Mouse (Mus musculus) effector memory CD4-positive, alpha-beta T cell, adult 5 months (primary cell): ENCODE results near the gene Fbxw2. TPM values are rescaled to one million over a fixed set of nuclear protein-coding genes. Genes with fewer than 3 reads are reported as not detected.

ENCODE experiments used
- polyA plus RNA-seq: library from polyadenylated mRNA; unstranded; fragments of 100-300 nt; shearing (Covaris generic); gene quantifications from one replicate; pipeline ENCODE4 v1.2.1, GENCODE M21; 2017

Fbxw2 gene
- 148 TPM for polyA plus RNA-seq

DNA sequence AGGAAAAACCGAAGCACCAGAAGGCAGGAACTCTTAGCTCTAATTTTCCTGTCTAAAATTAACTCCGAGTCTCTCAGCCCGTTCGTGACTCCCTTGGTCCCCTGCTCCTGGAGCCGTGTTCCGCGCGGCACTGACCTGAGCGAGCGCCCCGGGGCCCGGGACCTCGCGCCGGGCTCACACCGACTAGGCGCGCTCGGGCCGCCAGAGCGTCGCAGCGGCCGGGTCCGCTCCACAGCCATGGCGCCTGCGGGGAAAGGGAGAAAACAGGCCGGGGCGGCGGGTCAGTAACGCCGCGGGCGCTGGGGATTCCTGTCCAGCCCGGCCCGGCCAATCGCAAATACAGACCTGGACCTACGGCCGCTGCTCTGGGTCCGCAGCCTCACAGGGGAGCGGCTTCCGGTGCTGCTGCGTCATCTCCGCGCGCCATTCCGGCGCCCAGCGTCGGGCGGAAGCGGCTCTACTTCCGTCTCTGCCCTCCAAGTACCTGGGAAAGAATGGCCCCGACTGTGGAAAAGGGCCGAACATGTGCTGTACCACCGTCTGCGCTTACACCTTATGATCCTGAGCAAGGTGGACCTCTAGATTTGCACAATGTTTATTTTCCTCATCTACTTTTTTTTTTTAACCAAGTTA is at the start of gene Fbxw2:
Gene Fbxw2 (minus strand): TSS at position 485 of the 633 bp plus-strand sequence.

DNA sequence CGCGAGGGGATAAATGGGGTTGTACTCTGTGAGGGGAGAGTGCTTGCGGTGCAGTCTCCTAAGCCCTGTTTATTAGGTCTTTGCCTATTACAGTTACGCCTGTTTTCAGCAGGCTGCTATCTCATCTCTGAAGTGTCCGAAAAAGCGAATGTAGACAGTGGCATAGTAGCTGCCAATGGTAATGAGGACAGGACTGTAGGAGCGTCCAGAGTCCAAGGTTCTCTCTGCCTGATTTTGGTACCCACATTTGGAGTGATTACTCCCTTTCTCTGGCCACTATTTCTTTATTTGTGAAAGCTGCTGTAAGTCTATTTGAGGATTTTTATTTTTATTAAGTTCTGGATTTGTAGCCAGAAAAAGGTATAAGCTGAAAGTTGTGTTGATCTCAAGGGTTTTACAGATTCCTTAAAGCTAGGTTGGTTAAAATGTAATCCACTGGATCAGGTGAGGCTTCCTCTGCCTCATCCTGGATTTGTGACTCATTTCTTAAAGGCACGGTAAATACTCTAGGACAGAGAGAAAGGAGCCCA is 48.8 kb upstream of the Fbxw2 start, which contains the start of gene Psmd5:
Gene Psmd5 (minus strand): TSS at position 153 of the 530 bp plus-strand sequence.

DNA sequence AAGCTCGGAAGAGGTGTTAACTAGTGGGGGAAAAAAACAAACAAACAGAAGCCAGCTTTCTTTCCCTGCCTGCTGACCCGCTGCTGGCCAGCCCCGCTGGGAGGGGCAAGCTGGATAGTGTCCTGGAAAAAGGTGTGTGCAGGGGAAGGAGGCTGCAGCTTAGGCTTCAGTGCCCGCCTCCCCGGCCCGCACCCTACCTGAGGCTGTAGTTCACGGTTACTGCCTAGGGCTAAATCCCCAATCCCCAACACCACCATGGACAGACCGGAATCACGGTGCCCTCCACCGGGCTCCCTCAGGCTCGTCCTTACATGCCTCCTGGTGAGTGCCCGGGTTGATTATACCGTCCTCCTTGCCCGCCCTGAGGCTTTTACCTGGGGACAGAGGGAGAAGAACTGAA is 48.2 kb upstream of the Fbxw2 start, which contains the start of gene Cutal:
Gene Cutal (plus strand): TSS at position 126 of the 400 bp plus-strand sequence.

DNA sequence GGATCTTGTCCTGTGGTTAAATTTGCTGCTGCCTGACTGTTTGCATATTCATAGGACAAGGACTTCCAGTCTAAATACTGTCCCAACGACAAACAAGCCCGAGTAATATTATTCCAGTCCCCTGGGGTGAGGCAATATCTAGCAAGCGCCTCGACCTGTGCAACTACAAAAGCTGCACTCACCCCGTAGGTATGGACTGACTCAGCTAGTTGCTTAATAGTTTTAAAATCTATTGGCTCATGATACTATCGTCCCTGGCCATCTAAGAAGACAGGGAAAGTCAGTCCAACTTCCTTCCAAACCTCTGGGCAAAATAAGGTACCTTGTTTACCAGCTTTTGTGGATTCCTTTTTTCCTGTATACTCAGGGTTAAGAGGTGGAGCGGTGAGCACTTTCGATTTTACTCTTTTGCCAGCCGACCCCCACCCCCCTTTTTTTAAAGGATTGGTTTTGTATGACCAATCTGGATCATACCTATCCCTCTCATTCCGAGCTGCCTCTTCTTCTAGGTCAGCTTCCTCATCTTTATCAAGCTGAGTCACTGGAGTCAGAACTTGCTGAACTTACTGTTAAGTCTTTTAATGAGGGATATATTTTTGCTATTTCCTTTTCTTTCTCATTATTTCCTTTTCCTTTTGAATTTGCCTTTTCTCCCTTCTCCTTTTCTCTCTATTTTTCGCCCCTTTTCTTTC is 6.8 kb upstream of the Fbxw2 start, which contains the start of gene Gm34653:
Gene Gm34653 (plus strand): TSS at position 242 of the 692 bp plus-strand sequence.

DNA sequence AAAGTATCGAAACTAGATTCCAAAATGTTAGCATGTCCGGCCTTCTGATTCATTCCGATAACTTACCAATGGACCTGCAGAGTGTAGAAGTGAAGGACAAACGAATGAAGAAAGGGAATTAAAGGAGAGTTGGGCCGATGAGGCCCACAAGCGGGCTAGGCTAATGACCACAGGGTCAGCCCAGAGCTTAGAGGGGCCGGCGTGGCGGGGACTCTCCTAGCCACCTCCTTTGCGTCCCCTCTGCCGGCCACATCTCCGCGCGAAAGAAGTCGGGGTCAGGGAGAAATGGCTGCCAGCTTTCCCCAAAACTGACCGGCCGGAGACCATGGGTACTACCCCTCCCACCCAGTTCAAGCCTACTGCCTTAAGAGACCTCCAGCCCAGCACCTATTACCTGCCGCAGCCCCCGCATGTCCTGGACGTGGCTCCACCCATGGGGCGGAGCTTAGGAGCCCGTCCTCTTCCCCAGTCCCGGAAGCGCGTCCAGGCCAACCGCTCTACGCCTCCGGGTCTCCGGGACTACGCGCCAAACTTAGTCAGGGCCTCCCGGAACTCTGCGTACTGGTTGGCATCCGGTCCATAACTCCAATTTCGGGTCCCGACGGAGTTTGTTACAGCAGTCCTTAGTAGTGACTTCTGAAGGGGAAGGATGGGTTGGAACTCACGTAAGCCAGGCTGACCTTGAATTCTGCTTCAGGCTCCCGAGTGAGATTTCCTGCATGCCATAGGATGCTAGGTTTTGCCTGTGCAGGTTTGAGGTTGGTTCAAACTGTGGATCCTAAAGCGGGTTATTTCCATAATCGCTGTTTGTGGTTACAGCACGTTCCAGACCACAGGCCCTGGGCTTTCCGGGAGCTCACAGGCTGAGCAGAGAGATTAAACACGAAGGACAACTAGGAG is 26.5 kb downstream of the Fbxw2 start, which contains the start of gene Rabepk:
Gene Rabepk (minus strand): TSS at position 556 of the 900 bp plus-strand sequence.

DNA sequence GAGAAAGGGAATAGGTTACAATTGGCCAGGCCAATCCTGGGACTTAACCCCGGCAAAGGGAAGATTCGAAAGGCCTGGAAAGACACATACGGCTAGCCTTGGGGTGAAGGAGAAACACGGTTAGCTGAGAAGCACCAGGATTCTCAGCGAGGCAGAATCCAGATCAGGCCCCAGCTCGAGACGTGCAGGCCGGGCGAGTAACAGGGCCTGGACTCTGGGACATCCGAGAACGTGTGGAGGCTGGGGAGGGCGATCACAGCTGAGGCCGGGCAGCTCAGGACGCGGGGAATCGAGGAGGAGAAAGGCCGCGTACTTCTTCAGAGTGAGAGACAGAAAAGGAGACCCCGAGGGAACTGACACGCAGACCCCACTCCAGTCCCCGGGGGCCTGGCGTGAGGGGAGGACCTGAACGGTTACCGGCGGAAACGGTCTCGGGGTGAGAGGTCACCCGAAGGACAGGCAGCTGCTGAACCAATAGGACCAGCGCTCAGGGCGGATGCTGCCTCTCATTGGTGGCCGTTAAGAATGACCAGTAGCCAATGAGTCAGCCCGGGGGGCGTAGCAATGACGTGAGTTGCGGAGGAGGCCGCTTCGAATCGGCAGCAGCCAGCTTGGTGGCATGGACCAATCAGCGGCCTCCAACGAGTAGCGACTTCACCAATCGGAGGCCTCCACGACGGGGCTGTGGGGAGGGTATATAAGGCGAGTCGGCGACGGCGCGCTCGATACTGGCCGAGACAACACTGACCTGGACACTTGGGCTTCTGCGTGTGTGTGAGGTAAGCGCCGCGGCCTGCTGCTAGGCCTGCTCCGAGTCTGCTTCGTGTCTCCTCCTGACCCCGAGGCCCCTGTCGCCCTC is 54.5 kb downstream of the Fbxw2 start, which contains the start of gene Hspa5:
Gene Hspa5 (plus strand): TSS at position 603 of the 859 bp plus-strand sequence.

DNA sequence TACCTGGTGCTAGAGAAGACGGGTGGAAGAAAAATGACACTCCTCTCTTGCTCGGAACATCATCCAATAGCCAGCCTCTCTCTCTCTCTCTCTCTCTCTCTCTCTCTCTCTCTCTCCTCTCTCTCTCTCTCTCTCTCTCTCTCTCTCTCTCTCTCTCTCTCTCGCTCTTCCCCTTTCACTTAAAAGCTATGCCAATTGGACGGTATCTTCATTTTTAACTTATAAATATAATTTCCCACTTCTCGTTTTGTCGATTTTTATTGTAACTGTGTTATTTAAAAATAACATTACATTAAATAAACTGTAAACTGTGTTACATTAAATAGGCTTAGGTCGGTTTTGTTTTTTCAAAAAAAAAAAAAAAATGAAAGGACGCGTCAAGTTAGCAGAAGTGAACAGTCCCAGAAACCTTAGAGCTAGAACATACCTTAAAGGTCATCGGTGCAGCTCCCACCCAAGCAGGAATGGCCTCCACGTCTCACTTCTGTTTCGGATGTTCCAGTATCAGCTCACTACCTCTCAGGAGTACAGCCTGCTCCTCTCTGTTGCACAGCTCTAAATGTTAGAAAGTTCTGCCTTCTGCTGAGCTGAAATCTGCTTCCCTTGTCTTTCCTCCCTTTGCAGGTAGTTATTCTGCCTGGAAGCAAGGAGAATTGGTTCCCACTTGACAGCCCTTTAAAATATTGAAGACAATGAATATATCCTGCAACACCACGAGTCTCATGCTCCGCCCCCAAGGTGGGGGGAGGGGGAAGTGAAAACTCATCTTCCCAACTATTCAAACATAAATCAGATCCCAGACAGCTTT is 71.4 kb downstream of the Fbxw2 start, which contains the start of gene Gapvd1:
Gene Gapvd1 (minus strand): TSS at position 682 of the 808 bp plus-strand sequence.

Other genes with a start within 250 kb of the Fbxw2 start
- gene Gapvd1, start 71.1 kb downstream of the Fbxw2 start, polyA plus RNA-seq, result 88.0 TPM
- gene Hspa5, start 54.3 kb downstream of the Fbxw2 start, polyA plus RNA-seq, result 1,088 TPM
- 28.4 TPM for gene Rabepk, start 26.4 kb downstream of the Fbxw2 start, polyA plus RNA-seq
- gene Gm34653, start 6.7 kb upstream of the Fbxw2 start, polyA plus RNA-seq, result not detected
- gene Cutal, start 48.1 kb upstream of the Fbxw2 start, polyA plus RNA-seq, result not detected
- 37.8 TPM for gene Psmd5, start 48.7 kb upstream of the Fbxw2 start, polyA plus RNA-seq
- 2.5 TPM for gene Phf19, start 87.7 kb upstream of the Fbxw2 start, polyA plus RNA-seq
- 1,228 TPM for gene Traf1, start 135.5 kb upstream of the Fbxw2 start, polyA plus RNA-seq
- not detected for gene Hc, start 235.1 kb upstream of the Fbxw2 start, polyA plus RNA-seq